Mouse (Mus musculus): ENCODE results near the gene Ctdsp2.

GRCm38 (mm10) chr10:126983193-126983725 lies 4.7 kb downstream of the Ctdsp2 start:
- no peak for TF ChIP-seq CTCF (IDR thresholded peaks at IDR 0.05; ENCODE audit: low read depth)
- no peak for TF ChIP-seq EP300 (IDR thresholded peaks at IDR 0.05; ENCODE audit: low read depth)
